Mouse (Mus musculus) limb, embryonic 14.5 days (tissue): Measurements from ENCODE around the gene Kitl. TPM values are rescaled to one million over a fixed set of nuclear protein-coding genes. Genes with fewer than 3 reads are reported as not detected.

Experiments
- ATAC-seq: fragments of 200-750 bp; cut with Nextera tagmentation; 2 replicates; pipeline ENCODE4 v1.8.0; 2017; ENCODE audit warnings: low read depth, moderate number of reproducible peaks, moderate TSS enrichment; ENCODE audit not compliant: low FRiP score
- DNase-seq: peaks from one replicate; pipeline ENCODE4 v3.0.0-alpha.2; 2015; ENCODE audit warnings: low spot score
- H3K27ac ChIP-seq: fragments of 300-500 bp; sonication (generic); replicated peaks from 2 replicates; pipeline ENCODE4 v1.5.1; 2014; ENCODE audit warnings: low read depth, mild to moderate bottlenecking, low read length, moderate library complexity, mixed read lengths
- H3K27me3 ChIP-seq: fragments of 300-500 bp; sonication (generic); 2 replicates; pipeline ENCODE4 v1.6.1; 2014; ENCODE audit warnings: low read length, mixed read lengths; ENCODE audit not compliant: control insufficient read depth, insufficient read depth
- H3K36me3 ChIP-seq: fragments of 300-500 bp; sonication (generic); 2 replicates; pipeline ENCODE4 v1.6.1; 2014; ENCODE audit warnings: mild to moderate bottlenecking, low read length, moderate library complexity, mixed read lengths; ENCODE audit not compliant: control insufficient read depth, insufficient read depth
- H3K4me1 ChIP-seq: fragments of 300-500 bp; sonication (generic); 2 replicates; pipeline ENCODE4 v1.6.1; 2014; ENCODE audit warnings: antibody characterized with exemption, low read length, mixed read lengths; ENCODE audit not compliant: control insufficient read depth, insufficient read depth
- H3K4me2 ChIP-seq: fragments of 300-500 bp; sonication (generic); replicated peaks from 2 replicates; pipeline ENCODE4 v1.6.1; 2014; ENCODE audit warnings: low read depth, mild to moderate bottlenecking, low read length, moderate library complexity; ENCODE audit not compliant: severe bottlenecking
- H3K4me3 ChIP-seq: fragments of 300-500 bp; sonication (generic); replicated peaks from 2 replicates; pipeline ENCODE4 v1.5.1; 2014; ENCODE audit warnings: low read length
- H3K9ac ChIP-seq: fragments of 300-500 bp; sonication (generic); 2 replicates; pipeline ENCODE4 v1.6.1; 2014; ENCODE audit warnings: mild to moderate bottlenecking, low read depth, low read length, moderate library complexity; ENCODE audit not compliant: severe bottlenecking
- H3K9me3 ChIP-seq: fragments of 300-500 bp; sonication (generic); 2 replicates; pipeline ENCODE4 v1.6.1; 2016; ENCODE audit warnings: low read length; ENCODE audit not compliant: control insufficient read depth
- POLR2A ChIP-seq: fragments of 200-500 bp; IDR thresholded peaks from 2 replicates; pipeline ENCODE4 v1.8.0; 2012; ENCODE audit warnings: inconsistent platforms, mild to moderate bottlenecking, moderate library complexity, borderline replicate concordance; ENCODE audit not compliant: insufficient read depth, insufficient read length; ENCODE audit errors: extremely low read depth
- WGBS: fragments of 180-500 bp; shearing (Covaris S2); extraction: QIAGEN DNeasy Blood & Tissue Kit; methylation state at CpG from one replicate; pipeline ENCODE4 v1.1.7; 2014; 5-methylcytosine and 5-hydroxymethylcytosine counted together
- polyA plus RNA-seq, 2 experiments: library from polyadenylated mRNA; depleted of rRNA in 1 of 2; stranded (reverse) in 1 of 2; unstranded in 1 of 2; fragments of >200 nt; fragmentation: Nextera tagmentation in 1 of 2; extraction: Ambion mirVana in 1 of 2; gene quantifications; 2 replicates each; pipeline versions ENCODE4 v1.2.1 to v1.2.3; 2012 to 2014

Gene Kitl
- polyA plus RNA-seq, 2 experiments: 16.3 to 38.4 TPM

- no peaks in the 10 kb centered on the region for H3K36me3 ChIP-seq
- H3K4me3 ChIP-seq: no peak overlapping the region
- H3K27me3 ChIP-seq: no peaks in the 10 kb centered on the region
- H3K4me1 ChIP-seq: no peaks in the 10 kb centered on the region
- no peaks in the 10 kb centered on the region for H3K9me3 ChIP-seq
- no peak overlapping the region for H3K27ac ChIP-seq
- H3K4me2 ChIP-seq: no peak overlapping the region
- DNase-seq: no peak
- no peak for ATAC-seq
- TF ChIP-seq POLR2A: no peak
- 74% methylated on average over 1 of the region's 1 CpGs for WGBS
- H3K9ac ChIP-seq: no peak overlapping the region
Observed at GRCm38 (mm10) chr10:100026778-100027177, 11.3 kb downstream of the Kitl start.

- Histone ChIP-seq H3K27me3 (no peaks in the 10 kb centered on the region), H3K4me1 (no peaks in the 10 kb centered on the region), H3K9ac (no peak overlapping the region), H3K27ac (no peak overlapping the region), H3K4me3 (no peak overlapping the region), H3K4me2 (no peak overlapping the region), H3K36me3 (no peaks in the 10 kb centered on the region), H3K9me3 (no peaks in the 10 kb centered on the region)
- ATAC-seq (no peak), DNase-seq (no peak)
- 62% methylated on average over 5 of the region's 5 CpGs for WGBS
- no peak for TF ChIP-seq POLR2A
Observed at GRCm38 (mm10) chr10:100030385-100030784, 15.0 kb downstream of the Kitl start.

- DNase-seq: no peak
Observed at GRCm38 (mm10) chr10:100030980-100031516, 15.6 kb downstream of the Kitl start.

GRCm38 (mm10) chr10:100031631-100032030, 16.2 kb downstream of the Kitl start:
- H3K9ac ChIP-seq: no peak overlapping the region
- WGBS: 31% methylated on average over 11 of the region's 11 CpGs
- H3K9me3 ChIP-seq: no peaks in the 10 kb centered on the region
- no peaks in the 10 kb centered on the region for H3K36me3 ChIP-seq
- no peak overlapping the region for H3K4me2 ChIP-seq
- no peak for DNase-seq
- H3K27me3 ChIP-seq: no peaks in the 10 kb centered on the region
- no peaks in the 10 kb centered on the region for H3K4me1 ChIP-seq
- no peak overlapping the region for H3K27ac ChIP-seq
- no peak for ATAC-seq
- no peak for TF ChIP-seq POLR2A
- H3K4me3 ChIP-seq: no peak overlapping the region

More at GRCm38 (mm10) chr10:100030980-100031516, 15.6 kb downstream of the Kitl start:
- Histone ChIP-seq H3K4me3 (no peak overlapping the region), H3K27ac (no peak overlapping the region), H3K27me3 (no peaks in the 10 kb centered on the region), H3K9ac (no peak overlapping the region), H3K9me3 (no peaks in the 10 kb centered on the region), H3K36me3 (no peaks in the 10 kb centered on the region), H3K4me1 (no peaks in the 10 kb centered on the region), H3K4me2 (no peak overlapping the region)
- WGBS: 81% methylated on average over 12 of the region's 12 CpGs
- ATAC-seq: no peak
- no peak for TF ChIP-seq POLR2A

- no peaks in the 10 kb centered on the region for H3K27me3 ChIP-seq
- H3K4me3 ChIP-seq: no peak overlapping the region
- no peaks in the 10 kb centered on the region for H3K9me3 ChIP-seq
- WGBS: 86% methylated on average over 3 of the region's 3 CpGs
- no peaks in the 10 kb centered on the region for H3K36me3 ChIP-seq
- no peak overlapping the region for H3K4me2 ChIP-seq
- no peaks in the 10 kb centered on the region for H3K4me1 ChIP-seq
- H3K9ac ChIP-seq: no peak overlapping the region
- no peak overlapping the region for H3K27ac ChIP-seq
- TF ChIP-seq POLR2A: no peak
- DNase-seq: no peak
- no peak for ATAC-seq
Observed at GRCm38 (mm10) chr10:100032566-100032965, 17.1 kb downstream of the Kitl start.

- no peaks in the 10 kb centered on the region for H3K4me1 ChIP-seq
Observed at GRCm38 (mm10) chr10:100036021-100036420, 20.6 kb downstream of the Kitl start.

More at GRCm38 (mm10) chr10:100036021-100036420, 20.6 kb downstream of the Kitl start:
- no peaks in the 10 kb centered on the region for H3K9me3 ChIP-seq
- no peak for TF ChIP-seq POLR2A
- H3K27ac ChIP-seq: no peak overlapping the region
- H3K36me3 ChIP-seq: no peaks in the 10 kb centered on the region
- no peak overlapping the region for H3K4me3 ChIP-seq
- H3K9ac ChIP-seq: no peak overlapping the region
- ATAC-seq (no peak), DNase-seq (no peak)
- WGBS: 46% methylated on average over 4 of the region's 4 CpGs
- no peaks in the 10 kb centered on the region for H3K27me3 ChIP-seq
- no peak overlapping the region for H3K4me2 ChIP-seq
